Mouse (Mus musculus) stomach, postnatal 0 days (tissue): ENCODE measurements around the gene Bpifb5.
"Not testable (repeated sequence)": the region's sequence is repeated elsewhere in the genome, so short reads cannot be mapped to it uniquely, and the experiment has no call there.

ENCODE experiments used
- CTCF ChIP-seq: IDR thresholded peaks from 2 replicates; pipeline ENCODE4 v1.5.1; 2016; ENCODE audit warnings: antibody characterized with exemption, low read depth, mild to moderate bottlenecking, moderate library complexity
- EP300 ChIP-seq: optimal IDR thresholded peaks from 2 replicates; pipeline ENCODE3; 2016; ENCODE audit warnings: antibody characterized with exemption

DNA sequence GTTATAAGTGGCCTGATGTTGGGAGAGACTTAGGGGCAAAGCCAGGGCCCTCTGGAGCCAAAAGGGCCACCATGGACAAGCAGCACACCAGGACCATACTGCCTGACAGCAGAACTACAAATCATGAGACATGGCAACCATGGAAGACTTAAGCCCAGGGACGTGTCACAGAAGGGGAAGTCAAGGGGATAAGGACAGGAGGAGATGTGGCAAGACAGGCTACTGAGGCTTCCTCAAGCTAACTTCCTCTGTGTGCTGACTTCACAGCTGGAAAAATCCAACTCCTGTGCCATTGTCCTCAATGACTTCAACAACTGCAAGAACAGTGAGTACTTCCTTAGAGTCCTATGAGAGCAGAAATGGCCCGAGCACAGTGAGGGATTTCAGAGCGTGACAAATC lies 40.9 kb downstream of the Bpifb5 start:
- TF ChIP-seq CTCF, EP300: not testable (repeated sequence)
